ENCODE assay signal across 9 mouse cellular contexts in genomic region chr10:68135416-68135815, GRCm38 (mm10).
DNase-seq lines count a peak whose midpoint lies in the region; ATAC-seq and TF ChIP-seq lines count a peak whose summit lies in the region.
"Had no signal": no experiment of that assay in that cellular context is flagged by ENCODE, and none has a peak within 500 bp of the region (broad histone marks: within the 10 kb centered on the region; RNA-seq: fewer than 3 reads in every experiment).

No protein-coding gene starts in this region.

- no peak for DNase-seq in gastrocnemius, adult 2 months
- DNase-seq in gastrocnemius, postnatal 25 days, result no peak
- peak; percentile 54 for DNase-seq in embryonic facial prominence, embryonic 14.5 days (ENCODE audit: low spot score)
- no peak for DNase-seq in thymus, postnatal 10 days (ENCODE audit: low spot score in 2 of 2)
- DNase-seq in adrenal gland, postnatal 14 days, result no peak
- no peak for DNase-seq in left cerebral cortex, postnatal 4 days

- no peak for ATAC-seq in embryonic facial prominence, embryonic 14.5 days (ENCODE audit: low read depth)
- ATAC-seq in intestine, postnatal 0 days, result no peak
- ATAC-seq in midbrain, embryonic 12.5 days (ENCODE audit: low FRiP score, low read depth), result no peak

- peaks cover 23% of the 10 kb centered on the region for H3K4me1 ChIP-seq in embryonic facial prominence, embryonic 14.5 days (ENCODE audit: control insufficient read depth, insufficient read depth, low read length)
- H3K4me1 ChIP-seq in intestine, postnatal 0 days (replicated peaks; ENCODE audit: control insufficient read depth, insufficient read depth, low read length), result peaks cover 9% of the 10 kb centered on the region; the same call in 1 of the 2 replicates
- peaks cover 32% of the 10 kb centered on the region for H3K4me1 ChIP-seq in midbrain, embryonic 12.5 days

- 0 out of 2 replicates have a peak overlapping the region, but pooled peaks have one; percentile 66 for H3K9ac ChIP-seq in embryonic facial prominence, embryonic 14.5 days (ENCODE audit: low read depth, low read length)
- no peak overlapping the region for H3K9ac ChIP-seq in intestine, postnatal 0 days (ENCODE audit: low read depth, low read length)
- no peak overlapping the region for H3K9ac ChIP-seq in midbrain, embryonic 12.5 days (replicated peaks)

- peaks cover 35% of the 10 kb centered on the region for H3K36me3 ChIP-seq in embryonic facial prominence, embryonic 14.5 days (ENCODE audit: control insufficient read depth, insufficient read depth, low read length)
- H3K36me3 ChIP-seq in intestine, postnatal 0 days (ENCODE audit: control insufficient read depth, insufficient read depth), result peaks cover 19% of the 10 kb centered on the region
- H3K36me3 ChIP-seq in midbrain, embryonic 12.5 days, result peaks cover 8% of the 10 kb centered on the region; the same call in 1 of the 2 replicates

- 6% methylated on average over 4 of the region's 4 CpGs for WGBS in embryonic facial prominence, embryonic 14.5 days
- WGBS in intestine, postnatal 0 days, result 24% methylated on average over 4 of the region's 4 CpGs
- WGBS in midbrain, embryonic 12.5 days, result 36% methylated on average over 4 of the region's 4 CpGs

- peak overlapping the region; percentile 70 for H3K4me2 ChIP-seq in embryonic facial prominence, embryonic 14.5 days (ENCODE audit: low read depth, low read length)
- H3K4me2 ChIP-seq in intestine, postnatal 0 days (replicated peaks; ENCODE audit: low read depth), result peak overlapping the region; percentile 69
- peak overlapping the region; percentile 58; the same call in 1 of the 2 replicates for H3K4me2 ChIP-seq in midbrain, embryonic 12.5 days (replicated peaks)

- H3K4me3 ChIP-seq in gastrocnemius, adult 2 months, result peak overlapping the region; percentile 74
- H3K4me3 ChIP-seq in embryonic facial prominence, embryonic 14.5 days (ENCODE audit: low read depth, low read length), result peak overlapping the region; percentile 42
- peak overlapping the region; percentile 55 for H3K4me3 ChIP-seq in intestine, postnatal 0 days (ENCODE audit: low read depth, low read length)
- H3K4me3 ChIP-seq in midbrain, embryonic 12.5 days, result no peak overlapping the region

- no peaks in the 10 kb centered on the region for H3K9me3 ChIP-seq in embryonic facial prominence, embryonic 14.5 days (ENCODE audit: control insufficient read depth, low read length)
- no peaks in the 10 kb centered on the region for H3K9me3 ChIP-seq in intestine, postnatal 0 days (ENCODE audit: control insufficient read depth)
- H3K9me3 ChIP-seq in midbrain, embryonic 12.5 days, result no peaks in the 10 kb centered on the region
- H3K9me3 ChIP-seq: megakaryocyte, embryonic 14.5 days had no signal

- TF ChIP-seq CTCF in gastrocnemius, adult 2 months (IDR thresholded peaks at IDR 0.05), result no peak
- TF ChIP-seq CTCF in intestine, postnatal 0 days (IDR thresholded peaks at IDR 0.05; ENCODE audit: low read depth), result no peak

- peak overlapping the region; percentile 99 for H3K27ac ChIP-seq in gastrocnemius, adult 2 months
- H3K27ac ChIP-seq in embryonic facial prominence, embryonic 14.5 days (replicated peaks; ENCODE audit: low read depth, low read length), result peak overlapping the region; percentile 73
- H3K27ac ChIP-seq in intestine, postnatal 0 days (ENCODE audit: low read depth, low read length), result no peak overlapping the region
- H3K27ac ChIP-seq in midbrain, embryonic 12.5 days (replicated peaks), result no peak overlapping the region

- H3K27me3 ChIP-seq in embryonic facial prominence, embryonic 14.5 days (replicated peaks; ENCODE audit: control insufficient read depth, insufficient read depth, low read length), result no peaks in the 10 kb centered on the region
- no peaks in the 10 kb centered on the region for H3K27me3 ChIP-seq in intestine, postnatal 0 days (replicated peaks; ENCODE audit: control insufficient read depth, insufficient read depth, low read length)
- H3K27me3 ChIP-seq in midbrain, embryonic 12.5 days, result no peaks in the 10 kb centered on the region

- intact Hi-C loops in gastrocnemius, adult 2 months (cut with DNase I), result loop anchor here (1.0 to 2.0 kb wide), 2 partner anchors 31 to 74 kb away; no protein-coding TSS in a partner anchor
- intact Hi-C loops in left cerebral cortex, postnatal 4 days (cut with DNase I), result no loop called here

Comparison
In these comparisons a context has a peak if more than half of its experiments do, and no peak if none do; other contexts are left out.
1. H3K27ac ChIP-seq: peak in gastrocnemius, adult 2 months (single experiment) and embryonic facial prominence, embryonic 14.5 days (single experiment); none in intestine, postnatal 0 days (single experiment) and midbrain, embryonic 12.5 days (single experiment).
2. Peak in every context shown above with its lines, with median percentiles within 50 percentile points of each other: H3K4me2 ChIP-seq.